Mouse (Mus musculus): ENCODE measurements around the gene Gm21976. TPM values are rescaled to one million over a fixed set of nuclear protein-coding genes. Genes with fewer than 3 reads are reported as not detected.

Gene Gm21976
- not detected in 2 replicates for polyA plus RNA-seq (2014; fragmentation: Nextera tagmentation; extraction: Ambion mirVana)

- Histone ChIP-seq H3K27me3 (ENCODE audit: control insufficient read depth, insufficient read depth, low read length) (no peaks in the 10 kb centered on the region), H3K9ac (no peak within 1 kb of the TSS), H3K4me3 (replicated peaks; ENCODE audit: low read length) (no peak within 1 kb of the TSS), H3K36me3 (replicated peaks; ENCODE audit: control insufficient read depth, insufficient read depth) (peaks cover 17% of the 10 kb centered on the region), H3K4me2 (replicated peaks) (no peak within 1 kb of the TSS), H3K27ac (no peak within 1 kb of the TSS), H3K4me1 (replicated peaks; ENCODE audit: control insufficient read depth, insufficient read depth, low read length) (no peaks in the 10 kb centered on the region), H3K9me3 (ENCODE audit: control insufficient read depth, low read length) (no peaks in the 10 kb centered on the region)
- no peak for ATAC-seq (ENCODE audit: low FRiP score)
- 88% methylated on average over 5 of the region's 5 CpGs for WGBS
- no peak for DNase-seq (ENCODE audit: low spot score)
Observed at GRCm38 (mm10) chr13:98279686-98280085, at the start of gene Gm21976. Gene Gm21976, plus strand, starts transcription at chr13:98279887.

- no peaks in the 10 kb centered on the region for H3K36me3 ChIP-seq (replicated peaks; ENCODE audit: control insufficient read depth, insufficient read depth)
- H3K9ac ChIP-seq: no peak overlapping the region
- no peak overlapping the region for H3K4me2 ChIP-seq (replicated peaks)
- no peaks in the 10 kb centered on the region for H3K9me3 ChIP-seq (ENCODE audit: control insufficient read depth, low read length)
- DNase-seq (ENCODE audit: low spot score): no peak
- WGBS: 84% methylated on average over 1 of the region's 1 CpGs
- H3K27ac ChIP-seq: no peak overlapping the region
- no peaks in the 10 kb centered on the region for H3K4me1 ChIP-seq (replicated peaks; ENCODE audit: control insufficient read depth, insufficient read depth, low read length)
- H3K4me3 ChIP-seq (replicated peaks; ENCODE audit: low read length): no peak overlapping the region
- no peak for ATAC-seq (ENCODE audit: low FRiP score)
- no peaks in the 10 kb centered on the region for H3K27me3 ChIP-seq (ENCODE audit: control insufficient read depth, insufficient read depth, low read length)
Observed at GRCm38 (mm10) chr13:98230511-98230910, 49.2 kb upstream of the Gm21976 start.

GRCm38 (mm10) chr13:98235451-98235850 is 44.2 kb upstream of the Gm21976 start:
- ATAC-seq (ENCODE audit: low FRiP score) (no peak), DNase-seq (ENCODE audit: low spot score) (no peak)
- 78% methylated on average over 6 of the region's 6 CpGs for whole genome bisulfite sequencing
- Histone ChIP-seq H3K4me1 (replicated peaks; ENCODE audit: control insufficient read depth, insufficient read depth, low read length) (no peaks in the 10 kb centered on the region), H3K27me3 (ENCODE audit: control insufficient read depth, insufficient read depth, low read length) (no peaks in the 10 kb centered on the region), H3K27ac (no peak overlapping the region), H3K9me3 (ENCODE audit: control insufficient read depth, low read length) (no peaks in the 10 kb centered on the region), H3K4me3 (replicated peaks; ENCODE audit: low read length) (no peak overlapping the region), H3K36me3 (replicated peaks; ENCODE audit: control insufficient read depth, insufficient read depth) (no peaks in the 10 kb centered on the region), H3K4me2 (replicated peaks) (no peak overlapping the region), H3K9ac (no peak overlapping the region)

GRCm38 (mm10) chr13:98239978-98240641 is 39.6 kb upstream of the Gm21976 start:
- Histone ChIP-seq H3K9ac (no peak overlapping the region), H3K4me3 (replicated peaks; ENCODE audit: low read length) (no peak overlapping the region), H3K4me2 (replicated peaks) (no peak overlapping the region), H3K27me3 (ENCODE audit: control insufficient read depth, insufficient read depth, low read length) (no peaks in the 10 kb centered on the region), H3K9me3 (ENCODE audit: control insufficient read depth, low read length) (no peaks in the 10 kb centered on the region), H3K4me1 (replicated peaks; ENCODE audit: control insufficient read depth, insufficient read depth, low read length) (no peaks in the 10 kb centered on the region), H3K27ac (no peak overlapping the region), H3K36me3 (replicated peaks; ENCODE audit: control insufficient read depth, insufficient read depth) (no peaks in the 10 kb centered on the region)
- WGBS: 21% methylated on average over 12 of the region's 12 CpGs
- ATAC-seq (ENCODE audit: low FRiP score): no peak
- peak; percentile 93 for DNase-seq (ENCODE audit: low spot score)

- no peak for ATAC-seq (ENCODE audit: low FRiP score)
- 69% methylated on average over 9 of the region's 9 CpGs for whole genome bisulfite sequencing
Observed at GRCm38 (mm10) chr13:98241531-98242282, 38.0 kb upstream of the Gm21976 start.

GRCm38 (mm10) chr13:98244571-98245350 is 34.9 kb upstream of the Gm21976 start:
- ATAC-seq (ENCODE audit: low FRiP score) (no peak), DNase-seq (ENCODE audit: low spot score) (no peak)
- 57% methylated on average over 4 of the region's 5 CpGs for WGBS

More at GRCm38 (mm10) chr13:98241531-98242282, 38.0 kb upstream of the Gm21976 start:
- no peaks in the 10 kb centered on the region; the same call in 1 of the 2 replicates for H3K36me3 ChIP-seq (replicated peaks; ENCODE audit: control insufficient read depth, insufficient read depth)
- H3K4me2 ChIP-seq (replicated peaks): no peak overlapping the region
- no peaks in the 10 kb centered on the region for H3K4me1 ChIP-seq (replicated peaks; ENCODE audit: control insufficient read depth, insufficient read depth, low read length)
- H3K27ac ChIP-seq: no peak overlapping the region
- H3K9me3 ChIP-seq (ENCODE audit: control insufficient read depth, low read length): no peaks in the 10 kb centered on the region
- H3K4me3 ChIP-seq (replicated peaks; ENCODE audit: low read length): no peak overlapping the region
- H3K9ac ChIP-seq: no peak overlapping the region
- no peak for DNase-seq (ENCODE audit: low spot score)
- H3K27me3 ChIP-seq (ENCODE audit: control insufficient read depth, insufficient read depth, low read length): no peaks in the 10 kb centered on the region

GRCm38 (mm10) chr13:98245386-98245785 is 34.3 kb upstream of the Gm21976 start:
- Histone ChIP-seq H3K27me3 (ENCODE audit: control insufficient read depth, insufficient read depth, low read length) (no peaks in the 10 kb centered on the region), H3K9me3 (ENCODE audit: control insufficient read depth, low read length) (no peaks in the 10 kb centered on the region), H3K4me3 (replicated peaks; ENCODE audit: low read length) (no peak overlapping the region), H3K27ac (no peak overlapping the region), H3K36me3 (replicated peaks; ENCODE audit: control insufficient read depth, insufficient read depth) (peaks cover 33% of the 10 kb centered on the region), H3K9ac (no peak overlapping the region), H3K4me1 (replicated peaks; ENCODE audit: control insufficient read depth, insufficient read depth, low read length) (no peaks in the 10 kb centered on the region), H3K4me2 (replicated peaks) (no peak overlapping the region)
- ATAC-seq (ENCODE audit: low FRiP score) (no peak), DNase-seq (ENCODE audit: low spot score) (no peak)
- WGBS: 58% methylated on average over 7 of the region's 7 CpGs

More at GRCm38 (mm10) chr13:98244571-98245350, 34.9 kb upstream of the Gm21976 start:
- Histone ChIP-seq H3K4me2 (replicated peaks) (no peak overlapping the region), H3K4me1 (replicated peaks; ENCODE audit: control insufficient read depth, insufficient read depth, low read length) (no peaks in the 10 kb centered on the region), H3K4me3 (replicated peaks; ENCODE audit: low read length) (no peak overlapping the region), H3K27me3 (ENCODE audit: control insufficient read depth, insufficient read depth, low read length) (no peaks in the 10 kb centered on the region), H3K9ac (no peak overlapping the region), H3K27ac (no peak overlapping the region), H3K36me3 (replicated peaks; ENCODE audit: control insufficient read depth, insufficient read depth) (peaks cover 27% of the 10 kb centered on the region), H3K9me3 (ENCODE audit: control insufficient read depth, low read length) (no peaks in the 10 kb centered on the region)

- H3K9me3 ChIP-seq (ENCODE audit: control insufficient read depth, low read length): no peaks in the 10 kb centered on the region
- DNase-seq (ENCODE audit: low spot score): no peak
- no peak overlapping the region for H3K27ac ChIP-seq
- 91% methylated on average over 10 of the region's 10 CpGs for WGBS
- no peaks in the 10 kb centered on the region for H3K4me1 ChIP-seq (replicated peaks; ENCODE audit: control insufficient read depth, insufficient read depth, low read length)
- H3K9ac ChIP-seq: no peak overlapping the region
- ATAC-seq (ENCODE audit: low FRiP score): no peak
- H3K36me3 ChIP-seq (replicated peaks; ENCODE audit: control insufficient read depth, insufficient read depth): peaks cover 74% of the 10 kb centered on the region
- H3K27me3 ChIP-seq (ENCODE audit: control insufficient read depth, insufficient read depth, low read length): no peaks in the 10 kb centered on the region
- no peak overlapping the region for H3K4me2 ChIP-seq (replicated peaks)
- H3K4me3 ChIP-seq (replicated peaks; ENCODE audit: low read length): no peak overlapping the region
Observed at GRCm38 (mm10) chr13:98249594-98249993, 30.1 kb upstream of the Gm21976 start.

- Histone ChIP-seq H3K9ac (no peak overlapping the region), H3K4me1 (replicated peaks; ENCODE audit: control insufficient read depth, insufficient read depth, low read length) (no peaks in the 10 kb centered on the region), H3K4me3 (replicated peaks; ENCODE audit: low read length) (no peak overlapping the region), H3K27me3 (ENCODE audit: control insufficient read depth, insufficient read depth, low read length) (no peaks in the 10 kb centered on the region), H3K9me3 (ENCODE audit: control insufficient read depth, low read length) (no peaks in the 10 kb centered on the region), H3K36me3 (replicated peaks; ENCODE audit: control insufficient read depth, insufficient read depth) (peaks cover 95% of the 10 kb centered on the region), H3K4me2 (replicated peaks) (no peak overlapping the region), H3K27ac (no peak overlapping the region)
- DNase-seq (ENCODE audit: low spot score) (no peak), ATAC-seq (ENCODE audit: low FRiP score) (no peak)
- 74% methylated on average over 9 of the region's 9 CpGs for WGBS
Observed at GRCm38 (mm10) chr13:98254921-98255320, 24.8 kb upstream of the Gm21976 start.

Measured in hindbrain, embryonic 14.5 days (tissue).